Mouse (Mus musculus) kidney, adult 8-10 months (tissue): ENCODE results near the gene Hk2.

ENCODE experiments used
- DNase-seq, 2 experiments: peaks; one replicate each; pipeline ENCODE4 v3.0.0; 2022

Gene Hk2

DNA sequence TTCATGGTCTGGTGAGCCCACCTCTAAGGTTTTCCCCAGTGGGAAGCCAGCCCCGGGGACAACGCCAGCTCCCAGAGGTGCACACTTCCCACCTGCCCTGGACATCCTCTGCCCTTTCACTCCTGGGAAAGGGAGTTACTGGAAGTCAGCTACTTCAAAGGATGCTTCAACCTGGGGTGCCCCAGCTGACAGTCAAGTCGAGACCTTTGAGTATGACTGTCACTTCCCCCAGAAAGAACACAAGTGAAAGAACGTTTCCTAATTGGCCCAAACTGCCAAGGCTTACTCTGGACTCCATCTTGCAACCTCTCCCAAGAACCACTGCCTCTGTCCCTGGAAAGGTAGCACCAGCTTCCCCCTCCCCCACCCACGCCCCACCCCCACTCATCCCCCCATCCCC, 4.5 kb downstream of the Hk2 start:
- no peak for DNase-seq

DNA sequence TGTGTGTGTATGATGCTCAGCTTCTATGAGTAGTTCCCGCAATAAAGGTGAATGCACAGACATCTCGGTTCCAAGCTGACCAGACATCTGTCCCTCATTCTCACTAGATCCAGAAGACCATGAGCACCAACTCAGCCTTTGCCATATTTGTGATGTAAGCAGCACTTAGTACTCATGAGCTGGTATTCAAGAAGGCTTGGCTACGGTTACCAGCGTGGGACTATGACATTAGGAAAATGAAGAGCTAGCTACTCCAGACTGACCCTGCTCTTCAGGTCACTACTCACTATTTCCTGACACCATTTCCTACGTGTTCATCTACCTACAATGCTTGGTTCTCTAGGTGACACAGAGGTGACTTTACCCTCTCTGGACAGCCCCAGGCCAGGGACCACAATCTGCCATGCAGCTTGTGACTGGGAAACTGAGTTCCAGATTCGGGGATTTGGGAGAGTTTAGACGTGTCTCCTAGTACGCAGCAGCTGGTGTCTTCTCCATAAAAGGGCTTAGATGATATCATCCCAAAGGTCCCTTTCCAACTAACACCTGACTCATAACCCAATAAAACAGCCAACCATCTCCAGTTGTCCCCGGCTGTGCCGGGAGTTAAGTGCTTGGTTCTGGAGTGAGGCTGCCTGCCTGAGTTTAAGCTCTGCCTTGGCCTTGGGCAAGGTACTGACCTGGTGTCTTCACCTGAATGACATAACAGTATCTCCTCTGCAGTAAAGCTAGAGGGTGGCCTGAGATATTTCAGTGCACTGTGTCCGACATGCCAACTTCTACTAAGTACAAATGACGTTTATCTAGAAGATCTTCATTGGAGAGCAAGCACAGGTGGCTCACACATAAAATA, 6.3 kb downstream of the Hk2 start:
- no peak for DNase-seq

DNA sequence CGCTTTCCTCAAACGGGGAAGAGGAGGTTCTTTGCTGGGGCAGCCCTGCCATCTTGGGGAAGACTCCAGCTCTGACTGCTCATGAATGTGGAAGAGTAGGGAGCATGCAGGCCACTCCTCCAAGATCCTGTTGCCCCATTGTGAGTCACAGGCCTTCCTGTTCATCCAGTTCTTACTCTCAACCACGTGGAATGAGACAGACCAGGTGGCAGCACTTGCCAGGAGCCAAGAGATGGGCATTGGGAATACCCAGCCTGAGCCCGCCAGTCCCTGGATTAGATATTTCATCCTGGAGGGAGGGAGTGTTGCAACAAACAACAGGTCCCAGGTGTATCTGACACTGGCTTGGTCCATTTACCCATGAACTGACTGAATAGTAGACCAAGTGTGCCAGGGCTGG, 7.6 kb downstream of the Hk2 start:
- DNase-seq = no peak

DNA sequence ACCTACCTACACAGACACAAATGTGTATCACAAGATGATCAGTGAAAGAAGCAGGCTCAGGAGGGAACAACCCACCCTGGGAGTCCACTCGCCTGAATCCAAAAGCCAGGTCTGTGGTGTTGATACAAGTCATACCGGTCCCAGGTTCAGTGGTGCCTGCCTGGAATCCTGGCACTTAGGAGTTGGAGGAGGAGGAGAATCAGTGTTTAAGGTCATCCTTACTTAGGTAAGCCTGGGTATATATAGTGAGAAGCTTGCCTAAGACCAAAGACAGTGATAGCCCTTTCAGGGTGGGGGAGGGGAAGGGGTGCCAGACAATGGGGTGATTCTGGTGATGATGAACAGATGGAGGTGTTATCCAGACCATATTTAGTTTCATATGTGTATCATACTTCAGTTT, 9.0 kb downstream of the Hk2 start:
- no peak for DNase-seq

DNA sequence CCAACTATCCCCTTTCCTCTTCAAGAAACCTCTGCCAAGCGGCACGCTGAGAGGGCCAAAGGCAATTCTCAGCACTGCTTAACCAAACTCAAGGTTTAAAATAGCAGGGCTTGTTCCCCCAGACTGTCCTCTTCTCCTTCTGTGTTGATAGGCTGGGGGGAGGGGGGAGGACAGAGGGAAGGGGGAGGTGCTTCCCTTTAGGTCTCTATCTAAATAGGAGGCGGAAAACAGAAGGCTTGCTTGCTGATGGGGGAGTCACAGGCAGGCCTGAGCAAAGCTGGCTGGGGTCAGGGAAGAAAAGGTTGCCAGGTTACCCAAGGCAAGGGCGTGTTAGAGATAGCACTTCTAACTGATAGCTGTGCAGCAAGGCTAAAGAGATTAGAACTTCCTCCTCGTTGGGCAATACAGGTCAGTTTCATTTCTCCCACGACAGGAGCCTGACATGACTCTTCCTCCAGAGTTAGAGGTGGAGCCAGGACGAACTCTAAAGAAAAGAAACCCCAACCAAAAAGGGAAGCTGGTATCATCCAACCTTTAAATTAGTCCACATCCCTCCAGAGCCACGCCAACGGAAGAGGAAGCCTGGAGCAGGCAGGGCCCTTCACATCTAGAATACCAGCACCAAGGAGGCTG, 10.3 kb downstream of the Hk2 start:
- no peak for DNase-seq

DNA sequence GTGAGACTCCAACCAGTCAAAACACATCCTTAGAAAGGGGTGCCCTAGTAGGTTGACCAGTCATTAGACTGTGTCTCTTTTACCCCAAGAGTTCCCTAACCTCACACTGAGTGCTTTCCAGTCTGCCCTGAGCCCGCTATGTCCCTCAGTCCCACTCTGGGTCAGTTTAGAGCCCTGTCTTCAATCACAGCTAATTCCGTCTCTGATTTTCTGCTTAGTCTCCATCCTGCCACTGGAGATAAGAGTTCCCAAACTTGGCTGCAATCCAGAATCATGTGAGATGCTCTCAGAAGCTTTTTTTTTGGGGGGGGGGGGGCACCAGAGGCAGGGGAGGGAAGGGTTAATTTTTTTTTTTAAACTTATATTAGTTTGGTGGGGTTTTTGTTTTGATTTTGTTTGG, 11.5 kb downstream of the Hk2 start:
- no peak for DNase-seq

DNA sequence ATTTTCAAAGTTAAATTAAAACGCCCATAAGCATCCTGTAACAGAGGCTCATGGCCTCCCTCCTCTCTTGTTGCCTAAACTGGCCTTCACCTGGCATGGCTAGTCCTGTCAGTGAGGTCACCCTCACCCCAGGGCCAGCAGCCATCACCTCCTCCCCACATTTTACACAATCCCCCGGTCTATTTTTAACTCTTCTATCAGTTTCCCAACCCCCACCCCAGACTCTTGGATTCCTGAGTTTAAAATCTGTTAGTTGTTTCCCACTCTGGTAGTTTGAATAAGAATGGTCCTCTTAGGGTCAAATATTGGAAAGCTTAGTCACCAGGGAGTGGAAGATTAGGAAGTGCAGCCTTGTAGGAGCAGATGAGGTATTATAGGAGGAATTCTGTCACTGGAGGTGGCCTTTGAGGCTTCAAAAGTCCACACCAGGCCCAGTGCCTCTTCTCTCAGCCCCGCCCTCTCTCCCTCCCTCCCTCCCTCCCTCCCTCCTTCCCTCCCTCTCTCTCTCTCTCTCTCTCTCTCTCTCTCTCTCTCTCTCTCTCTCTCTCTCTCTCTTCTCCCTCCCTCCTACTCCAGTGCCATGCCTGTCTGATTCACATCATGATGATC, 13.4 kb downstream of the Hk2 start:
- no peak for DNase-seq

DNA sequence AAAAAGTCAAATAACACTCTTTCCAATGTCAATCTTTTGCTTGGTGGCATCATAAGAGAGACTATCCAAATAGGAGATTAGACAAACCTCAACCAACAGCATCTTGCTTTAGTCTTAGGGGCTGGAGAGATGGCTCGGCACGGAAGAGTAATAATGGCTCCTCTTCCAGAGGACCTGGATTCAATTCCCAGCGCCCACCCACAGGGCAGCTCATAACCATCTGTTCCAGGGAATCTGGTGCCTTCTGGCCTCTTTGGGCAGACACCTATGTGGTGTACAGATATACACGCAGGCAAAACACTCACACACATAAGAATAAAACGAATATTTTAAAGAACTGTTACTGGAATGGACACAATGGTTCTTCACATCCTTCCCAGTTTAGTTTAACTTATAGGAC, 15.0 kb downstream of the Hk2 start:
- DNase-seq = no peak

DNA sequence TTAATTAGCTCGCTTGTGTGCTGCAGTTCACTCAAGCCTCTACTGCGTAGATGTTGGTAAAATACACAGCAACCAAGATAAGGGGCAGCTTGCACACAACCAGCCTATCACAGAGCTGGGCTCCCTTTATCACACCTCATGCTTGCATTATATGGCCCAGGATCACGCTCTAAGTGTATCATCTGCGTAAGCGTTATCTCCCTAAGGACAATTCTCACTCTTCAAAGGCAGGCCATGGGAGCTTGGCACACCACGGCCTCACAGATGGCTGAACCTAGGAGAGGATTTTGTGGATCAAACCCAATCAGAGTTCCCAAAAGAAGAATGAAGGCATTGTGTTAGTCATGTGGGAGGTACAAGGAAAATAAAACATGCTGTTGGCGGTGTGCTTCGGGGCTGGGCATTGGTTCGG, 17.4 kb downstream of the Hk2 start:
- no peak for DNase-seq

DNA sequence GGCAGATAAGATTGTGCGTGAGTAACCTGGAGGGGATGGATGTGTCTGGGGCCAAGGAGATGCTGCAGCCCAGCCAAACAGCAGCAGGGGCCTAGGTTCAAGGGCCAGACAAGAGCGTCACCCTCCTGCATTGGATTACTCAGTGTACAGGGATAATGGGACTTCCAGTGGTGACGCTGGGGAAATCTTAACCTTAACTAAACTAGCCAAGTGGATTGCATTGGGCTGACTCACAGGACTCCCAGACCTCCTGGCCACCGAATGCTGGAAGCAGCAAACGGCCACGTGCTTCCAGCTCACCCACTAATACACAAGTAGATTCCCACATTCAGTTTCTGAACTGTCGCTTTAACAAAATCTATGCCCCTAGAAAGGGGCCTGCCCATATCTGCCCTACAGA, 18.0 kb downstream of the Hk2 start:
- DNase-seq = no peak

DNA sequence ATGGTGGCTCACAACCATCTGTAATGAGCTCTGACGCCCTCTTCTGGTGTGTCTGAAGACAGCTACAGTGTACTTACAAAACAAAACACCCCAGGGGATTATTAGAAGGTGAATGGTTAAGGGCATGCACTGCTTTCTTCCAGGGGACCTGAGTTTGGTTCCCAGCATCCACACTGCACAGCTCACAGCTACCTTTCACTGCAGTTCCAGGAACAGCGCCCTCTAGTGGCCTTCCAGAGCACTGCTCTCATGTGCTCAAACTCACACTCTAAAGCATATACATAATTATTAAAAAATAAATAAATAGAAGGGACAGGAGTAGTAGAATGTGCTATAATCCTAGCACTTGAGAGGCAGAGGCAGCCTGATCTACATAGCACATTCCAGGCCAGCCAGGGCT, 18.9 kb downstream of the Hk2 start:
- no peak for DNase-seq

DNA sequence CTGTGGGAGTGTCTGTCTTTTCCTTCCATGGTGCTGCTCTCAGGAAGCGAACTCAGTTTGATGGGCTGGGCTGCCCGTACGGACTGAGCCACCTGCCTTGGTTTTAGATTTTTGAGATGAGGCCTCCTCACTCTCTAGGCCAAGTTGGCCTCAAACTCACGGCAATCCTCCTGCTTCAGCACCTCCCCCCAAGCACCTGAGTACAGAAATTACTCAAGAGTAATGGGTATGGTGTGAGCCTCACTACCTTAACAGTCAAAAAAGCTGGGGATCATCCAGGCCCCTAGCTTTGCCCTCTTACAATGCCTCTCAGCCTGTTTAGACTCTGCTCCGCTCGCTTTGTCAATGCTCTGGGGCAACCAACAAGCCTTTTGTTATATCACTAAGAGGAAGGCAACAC, 19.5 kb downstream of the Hk2 start:
- no peak for DNase-seq

DNA sequence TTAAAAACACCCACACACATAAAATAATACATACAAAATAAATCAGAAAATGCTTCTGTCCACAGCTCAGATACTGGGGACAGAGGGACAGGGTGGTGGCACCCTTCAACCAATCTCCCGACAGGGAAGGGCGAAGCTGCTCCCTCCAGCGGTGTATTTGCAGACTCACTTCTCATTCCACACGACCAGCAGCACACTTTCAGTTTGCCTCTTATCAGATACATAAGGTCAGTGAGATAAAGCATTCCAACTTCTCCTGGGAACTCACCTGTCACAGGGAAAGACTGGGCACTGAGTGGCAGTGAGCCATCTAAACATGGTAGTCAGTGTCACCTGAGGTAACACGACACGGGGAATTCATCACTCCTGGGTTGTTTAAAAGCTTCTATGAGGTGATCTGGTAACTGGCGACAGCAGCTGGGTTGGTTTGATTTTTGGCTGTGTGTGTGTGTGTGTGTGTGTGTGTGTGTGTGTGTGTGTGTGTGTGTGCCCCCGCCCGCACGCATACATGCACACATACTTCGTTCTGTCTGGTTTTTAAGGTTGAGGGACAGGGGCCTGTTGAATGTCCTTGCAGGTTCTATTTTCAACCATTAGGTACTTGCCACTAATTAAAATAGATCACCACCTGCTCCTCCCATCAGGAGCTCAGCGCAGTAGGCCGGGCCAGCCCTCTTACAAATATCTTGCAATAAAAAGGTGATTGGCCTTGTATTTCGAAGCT, 20.5 kb downstream of the Hk2 start:
- DNase-seq = no peak

DNA sequence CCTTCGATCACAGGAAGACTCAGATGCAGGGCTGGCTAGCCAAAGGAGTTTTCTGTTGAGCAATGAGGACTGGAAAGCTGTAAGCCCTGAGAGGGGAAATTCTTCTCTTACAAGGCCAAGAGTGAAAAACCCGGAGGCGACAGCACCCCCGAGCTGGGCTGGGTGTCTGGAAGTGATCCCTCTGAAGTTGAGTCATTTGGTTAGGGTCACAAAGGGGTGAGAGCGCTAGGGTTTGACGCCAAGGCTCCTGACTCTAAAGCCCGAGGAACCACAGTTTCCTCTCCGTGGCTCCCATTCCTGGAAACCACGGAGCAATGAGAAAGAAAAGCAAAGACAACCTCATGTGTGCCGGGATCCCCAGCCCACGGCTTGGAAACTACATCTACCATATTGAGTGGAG, 21.2 kb downstream of the Hk2 start:
- DNase-seq = no peak

DNA sequence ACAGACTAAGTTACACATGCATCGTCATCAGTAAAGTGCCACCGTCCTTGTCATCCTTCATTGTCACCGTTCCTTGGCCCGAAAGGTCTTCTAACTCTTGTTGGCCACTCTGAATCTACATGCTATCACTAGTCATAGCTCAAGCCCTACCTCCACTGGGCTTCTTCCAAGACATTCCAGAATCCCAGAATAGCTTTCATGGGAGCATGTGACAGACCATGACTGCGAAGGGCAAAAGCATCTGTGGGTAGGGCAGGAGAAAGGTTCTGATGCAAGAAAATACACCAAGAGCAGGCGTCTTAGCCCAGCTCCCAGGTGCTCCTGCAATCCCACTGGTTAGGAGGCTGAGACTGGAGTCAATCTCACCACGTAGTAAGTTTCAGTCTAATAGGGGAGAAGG, 22.5 kb downstream of the Hk2 start:
- DNase-seq = no peak

DNA sequence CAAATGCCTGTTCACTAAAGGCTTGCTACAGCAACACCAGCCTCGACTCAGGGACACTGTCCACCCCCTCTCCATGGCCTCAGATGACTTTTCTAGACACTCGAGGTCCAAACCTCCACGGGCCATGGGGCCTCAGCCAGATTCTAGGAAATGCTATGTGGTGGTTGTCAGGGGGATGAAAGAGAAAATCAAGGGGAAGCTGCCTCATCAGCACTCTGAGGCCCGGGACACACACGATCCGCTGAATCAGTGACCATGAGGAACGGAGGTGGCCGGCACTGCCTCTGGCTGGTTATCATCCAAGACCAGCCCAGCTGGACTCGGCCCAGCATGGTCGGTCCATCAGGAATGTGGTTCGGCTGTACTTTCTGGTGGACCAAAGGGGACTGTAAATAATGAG, 23.2 kb downstream of the Hk2 start:
- no peak for DNase-seq

DNA sequence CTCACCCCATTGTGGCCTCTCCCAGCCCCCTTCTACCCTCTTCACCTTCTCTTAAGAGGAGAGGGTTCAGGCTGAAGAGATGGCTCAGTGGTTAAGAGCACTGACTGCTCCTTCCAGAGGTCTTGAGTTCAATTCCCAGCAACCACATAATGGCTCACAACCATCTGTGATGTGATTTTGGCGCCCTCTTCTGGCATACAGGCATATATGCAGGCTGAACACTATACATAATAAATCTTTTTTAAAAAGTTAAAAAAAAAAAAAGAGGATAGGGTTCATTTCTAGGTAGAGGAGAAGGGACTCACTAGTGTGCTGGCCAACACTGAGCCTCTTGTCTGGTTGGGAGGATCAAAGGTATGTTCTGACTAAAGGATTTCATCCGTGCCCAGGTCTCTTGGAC, 24.2 kb downstream of the Hk2 start:
- DNase-seq = no peak

DNA sequence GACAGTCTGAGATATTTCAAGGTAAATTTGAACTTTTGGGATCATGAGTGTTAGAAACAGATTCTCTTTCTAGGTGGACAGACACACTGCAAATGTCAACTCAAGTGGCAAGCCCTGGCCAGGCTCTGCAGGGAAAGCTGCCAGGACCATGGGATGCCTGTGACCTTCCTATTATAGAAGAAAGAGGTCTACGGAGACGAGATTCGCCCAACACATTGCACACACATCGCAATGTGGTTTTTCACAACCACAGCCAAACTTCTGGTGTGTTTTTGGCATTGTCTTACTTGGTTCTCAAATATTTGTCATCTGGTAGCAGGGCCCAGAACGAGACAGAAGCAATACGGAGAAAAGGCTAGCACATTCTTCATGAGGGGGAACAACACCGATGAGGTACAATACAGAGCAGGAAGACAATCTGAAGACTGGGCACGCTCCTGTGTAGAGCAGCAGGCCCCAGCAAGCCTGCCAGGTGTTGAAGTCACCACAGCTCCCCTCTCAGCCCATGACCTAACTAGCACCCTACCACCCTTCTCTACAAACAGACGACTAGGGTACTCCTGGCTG, 26.1 kb downstream of the Hk2 start:
- DNase-seq = no peak

DNA sequence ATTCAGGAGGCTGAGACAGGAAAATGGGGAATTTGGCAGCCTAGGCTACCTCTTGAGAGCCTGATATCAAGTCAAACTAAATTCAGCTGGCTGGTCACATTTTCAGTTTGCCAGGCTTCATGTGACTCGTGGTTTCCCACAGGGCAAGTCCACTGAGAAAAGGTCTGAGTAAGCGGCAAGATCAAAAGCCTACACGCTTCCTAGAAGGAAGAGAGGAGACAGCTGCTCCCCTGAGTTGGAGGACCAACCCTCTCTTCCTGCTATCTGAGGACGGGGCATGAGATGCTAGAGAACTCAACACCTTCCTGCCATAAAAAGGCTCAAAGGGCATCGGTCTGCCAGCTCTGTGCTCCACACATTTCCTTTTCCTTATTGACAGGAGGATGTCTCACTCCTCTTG, 27.2 kb downstream of the Hk2 start:
- DNase-seq = no peak

DNA sequence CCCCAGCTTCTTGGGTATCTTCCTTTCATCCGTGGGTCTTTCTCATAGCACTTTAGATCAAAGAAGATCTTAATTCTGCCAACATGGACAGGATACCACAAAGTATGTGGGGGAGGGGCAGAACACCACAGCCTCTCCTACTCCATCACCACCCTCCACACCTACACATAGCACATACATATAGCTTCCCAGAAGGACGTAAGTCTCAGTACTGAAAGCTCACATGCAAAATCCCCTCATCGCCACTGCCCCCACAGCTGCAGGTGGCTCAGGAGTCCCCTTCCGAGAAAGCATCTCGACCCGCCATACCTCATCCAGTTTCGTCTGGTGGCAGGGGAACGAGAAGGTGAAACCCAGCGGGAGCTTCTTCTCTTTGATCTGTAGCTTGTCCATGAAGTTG, 29.7 kb downstream of the Hk2 start:
- no peak for DNase-seq

DNA sequence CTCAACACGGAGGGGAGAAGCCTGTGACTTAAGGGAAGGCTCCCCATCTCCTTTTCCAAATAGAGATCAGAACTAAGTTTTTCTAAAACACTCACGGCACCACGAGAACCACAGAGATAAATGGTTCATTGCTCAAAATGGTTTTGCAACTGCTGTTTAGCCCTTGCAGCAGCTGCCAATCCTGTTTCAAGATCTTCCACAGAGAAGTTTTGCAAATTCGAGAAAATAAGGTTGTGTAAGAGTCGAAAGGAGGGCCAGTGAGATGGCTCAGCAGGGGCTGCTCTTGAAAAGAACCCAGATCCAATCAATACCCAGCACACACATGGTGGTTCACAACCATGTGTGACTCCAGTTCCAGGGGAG, 32.8 kb downstream of the Hk2 start:
- DNase-seq = no peak

DNA sequence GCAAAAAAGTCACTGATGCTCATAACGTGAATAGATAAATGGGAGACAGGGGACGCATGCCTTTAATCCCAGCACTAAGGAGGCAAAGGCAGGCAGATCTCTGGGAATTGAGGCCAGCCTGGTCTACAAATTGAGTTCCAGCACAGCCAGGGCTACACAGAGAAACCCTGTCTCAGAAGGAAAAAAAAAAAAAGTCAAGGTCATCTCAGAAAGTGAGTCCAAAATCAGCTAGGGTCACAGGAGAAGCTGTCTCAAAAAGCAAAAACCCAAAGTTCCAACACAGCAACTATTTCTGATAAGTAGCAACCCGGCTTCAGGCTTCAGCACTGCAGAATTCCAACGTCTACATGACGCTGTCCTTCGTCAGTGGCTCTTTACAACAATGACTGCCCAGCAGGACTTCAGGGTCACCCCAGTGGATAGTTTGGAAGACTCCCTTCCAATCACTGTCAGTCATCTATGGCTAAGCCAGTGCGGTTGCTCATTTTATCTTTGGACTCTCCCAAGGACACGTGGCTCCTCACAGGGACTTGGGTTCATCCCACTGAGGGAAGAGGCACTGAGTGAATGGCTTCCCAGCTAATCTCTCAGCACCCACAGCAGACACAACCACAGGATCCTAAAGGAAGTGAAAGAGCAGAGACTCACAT, 33.3 kb downstream of the Hk2 start:
- no peak for DNase-seq

DNA sequence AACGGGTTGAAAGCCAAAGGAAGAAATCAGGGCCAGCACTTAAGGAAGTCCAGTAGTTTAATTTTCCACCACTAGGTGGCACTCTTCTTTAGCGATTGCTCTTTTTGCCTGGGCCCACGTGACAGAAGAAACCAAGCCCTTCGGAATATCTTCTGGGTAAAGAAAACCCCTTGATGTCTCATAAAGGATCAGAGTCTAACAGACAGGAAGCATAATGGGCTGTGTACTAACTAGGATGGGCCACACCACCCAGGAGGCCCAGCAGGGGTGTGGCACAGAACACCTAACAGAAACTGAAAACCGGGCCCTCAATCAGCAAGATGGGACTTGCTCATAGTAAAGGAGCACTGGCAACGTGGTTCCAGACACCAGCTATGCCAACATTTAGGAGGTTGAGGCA, 34.0 kb downstream of the Hk2 start:
- peak; percentile 26 to 28 for DNase-seq
